Mouse (Mus musculus) left cerebral cortex, postnatal 10 days (tissue): ENCODE measurements around the gene Nisch. TPM values are rescaled to one million over a fixed set of nuclear protein-coding genes. Genes with fewer than 3 reads are reported as not detected.

ENCODE experiments used
- DNase-seq, 2 experiments: peaks; one replicate each; pipeline ENCODE4 v3.0.0; 2021 to 2022; ENCODE audit warnings: low spot score in 2 of 2, mixed read lengths in 1 of 2; ENCODE audit errors: extremely low spot score in 1 of 2
- intact Hi-C: fragments of 180-260 bp; cut with DNase I; formaldehyde crosslinking; loops from one replicate; pipeline ENCODE4 v1.15.1; 2025
- total RNA-seq, 2 experiments: library from RNA; stranded (reverse); gene quantifications; 2 replicates each; pipeline ENCODE4 v1.2.3; 2021

Nisch gene
- total RNA-seq, 2 experiments from 2014 or later = 412 to 432 TPM

- intact Hi-C loops = no loop called here
- DNase-seq = no peak
Observed at GRCm38 (mm10) chr14:31172781-31173455, 43.8 kb downstream of the Nisch start.

DNA sequence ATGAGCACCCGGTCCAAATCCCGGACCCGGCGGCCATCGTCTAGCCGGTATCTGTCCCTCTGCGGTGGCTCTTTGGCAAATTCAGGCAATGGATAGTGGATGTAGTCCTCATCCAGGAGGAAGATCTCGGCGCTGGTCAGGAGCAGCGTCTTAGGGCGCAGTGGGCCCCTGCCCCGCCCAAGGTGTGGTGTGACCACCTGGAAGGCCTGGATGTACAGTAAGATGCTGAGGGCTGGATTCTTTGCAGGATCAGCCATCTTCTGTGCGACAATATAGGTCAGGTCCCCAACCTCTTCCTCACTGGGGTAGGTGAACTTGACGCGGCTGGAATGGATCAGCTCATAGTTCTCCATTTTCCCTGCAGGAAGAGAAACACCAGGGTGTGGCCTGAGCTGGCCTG is 44.9 kb downstream of the Nisch start:
- intact Hi-C loops = no loop called here
- DNase-seq = no peak

DNA sequence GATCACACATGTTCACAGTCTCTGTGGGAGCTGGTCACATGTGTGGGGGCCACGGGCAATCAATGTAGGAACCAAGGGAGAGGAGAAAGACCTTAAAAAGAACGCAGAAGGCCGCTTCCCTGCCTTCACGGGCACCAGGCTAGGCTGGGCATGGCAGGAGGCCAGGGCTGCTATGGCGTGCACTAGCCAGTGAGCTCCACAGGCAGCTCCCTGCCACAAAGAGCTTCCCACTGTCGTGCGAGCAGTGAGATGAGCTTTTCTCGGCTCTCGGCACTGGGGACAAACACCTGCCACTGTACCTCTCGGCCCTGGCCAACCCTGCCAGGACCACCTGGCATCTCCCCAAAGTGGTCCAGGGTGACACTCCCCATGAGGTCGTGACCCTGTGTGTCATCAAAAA is 45.4 kb downstream of the Nisch start:
- intact Hi-C loops = no loop called here
- no peak for DNase-seq

DNA sequence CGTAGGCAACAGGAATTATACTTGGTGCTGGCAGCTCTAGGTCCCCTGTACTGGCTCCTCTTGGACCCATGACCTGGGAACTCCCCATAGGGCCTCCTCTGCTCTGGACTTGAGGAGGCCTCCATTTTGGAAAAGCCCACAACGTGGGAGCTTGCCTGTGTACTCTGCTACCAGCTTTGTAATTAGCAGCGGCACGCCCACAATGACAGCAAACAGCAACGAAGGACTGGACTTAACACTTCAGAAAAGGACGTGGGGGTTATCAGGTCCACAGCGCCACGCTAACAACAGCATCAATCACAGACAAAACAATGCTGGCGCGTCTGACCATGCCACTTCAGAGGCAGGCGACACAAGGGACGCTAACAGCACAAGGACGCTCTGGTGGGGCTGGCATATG is 45.8 kb downstream of the Nisch start:
- intact Hi-C loops = no loop called here
- DNase-seq = no peak

DNA sequence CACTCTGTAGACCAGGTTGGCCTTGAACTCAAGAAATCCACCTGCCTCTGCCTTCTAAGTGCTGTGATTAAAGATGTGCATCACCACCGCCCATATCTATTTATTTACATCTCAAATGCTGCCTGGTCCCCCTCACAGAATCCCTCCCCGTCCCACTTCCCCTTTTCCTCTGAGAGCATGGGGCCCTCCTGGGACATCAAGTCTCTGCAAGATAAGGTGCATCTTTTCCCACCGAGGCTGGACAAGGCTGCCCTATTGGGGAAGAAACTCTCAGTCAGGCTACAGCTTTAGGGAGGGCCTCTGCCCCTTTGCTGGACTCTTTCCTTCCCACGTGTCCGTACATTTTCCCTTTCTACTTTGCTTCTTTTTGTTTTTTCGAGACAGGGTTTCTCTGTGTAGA is 47.2 kb downstream of the Nisch start:
- intact Hi-C loops = no loop called here
- DNase-seq = no peak

GRCm38 (mm10) chr14:31168425-31168824 is 48.3 kb downstream of the Nisch start, which contains the start of gene Stab1:
Stab1 (minus strand) TSS chr14:31168641.
- peak in 1 of 2 experiments; percentile 74 for DNase-seq
- intact Hi-C loops = no loop called here

DNA sequence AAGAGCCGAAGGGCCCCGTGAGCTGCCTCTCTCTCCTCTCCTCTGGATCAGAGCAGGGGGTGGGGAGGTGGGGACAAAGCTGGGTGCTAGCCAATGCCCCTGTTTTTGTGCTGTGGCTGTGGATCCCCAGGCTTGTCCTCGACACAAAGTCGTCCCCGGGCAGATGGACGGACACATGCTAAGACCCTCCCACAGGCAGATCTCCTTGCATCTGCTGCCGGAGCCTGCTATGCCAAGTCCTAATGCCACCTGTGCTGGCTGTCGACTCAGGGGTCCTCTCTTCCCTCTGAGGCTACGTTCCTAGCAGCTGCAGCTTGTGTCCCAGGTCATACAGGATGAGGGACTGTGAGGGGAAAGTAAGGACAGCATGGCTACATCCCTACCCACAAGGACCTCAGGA is 49.9 kb downstream of the Nisch start:
- intact Hi-C loops = no loop called here
- DNase-seq = no peak

GRCm38 (mm10) chr14:31165991-31166630 is 50.6 kb downstream of the Nisch start:
- no peak for DNase-seq
- intact Hi-C loops = no loop called here

DNA sequence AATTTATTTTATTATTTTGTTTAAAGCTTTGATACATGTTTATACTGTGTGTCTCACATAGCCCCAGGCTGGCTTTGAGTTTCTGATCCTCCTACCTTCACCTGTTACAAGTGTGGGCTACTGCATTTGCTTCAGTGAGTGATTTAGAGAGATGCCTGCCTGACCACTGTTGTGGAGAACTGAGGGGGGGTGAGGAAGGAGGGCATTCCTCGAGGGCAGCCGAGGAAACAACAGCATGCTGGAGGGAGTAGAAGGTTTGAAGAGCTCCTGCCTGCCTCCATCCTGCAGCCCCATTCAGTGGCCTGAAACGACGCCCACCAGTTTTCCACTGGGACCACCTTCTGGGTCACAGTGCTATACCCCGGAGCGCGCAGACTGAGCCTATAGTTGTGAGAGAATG is 51.3 kb downstream of the Nisch start:
- DNase-seq = no peak
- intact Hi-C loops = no loop called here

DNA sequence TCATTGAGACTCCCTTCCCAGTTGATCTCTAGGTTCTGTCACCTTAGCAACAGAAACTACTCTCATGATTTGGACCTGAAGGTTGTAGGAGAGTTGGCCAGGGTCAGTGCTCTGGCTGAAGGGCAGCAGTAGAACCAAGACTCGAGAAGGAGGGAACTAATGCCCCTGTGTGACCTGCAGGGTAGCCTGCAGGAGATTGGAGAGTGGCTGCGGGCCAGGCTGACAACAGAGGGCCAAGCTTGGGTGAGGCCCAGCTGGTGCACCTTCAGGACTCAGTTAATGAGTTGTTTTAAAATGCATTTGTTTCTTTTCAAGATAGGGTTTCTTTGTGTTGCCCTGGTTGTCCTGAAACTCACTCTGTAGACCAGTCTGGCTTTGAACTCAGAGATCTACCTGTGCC is 51.7 kb downstream of the Nisch start:
- no peak for DNase-seq
- intact Hi-C loops = no loop called here

DNA sequence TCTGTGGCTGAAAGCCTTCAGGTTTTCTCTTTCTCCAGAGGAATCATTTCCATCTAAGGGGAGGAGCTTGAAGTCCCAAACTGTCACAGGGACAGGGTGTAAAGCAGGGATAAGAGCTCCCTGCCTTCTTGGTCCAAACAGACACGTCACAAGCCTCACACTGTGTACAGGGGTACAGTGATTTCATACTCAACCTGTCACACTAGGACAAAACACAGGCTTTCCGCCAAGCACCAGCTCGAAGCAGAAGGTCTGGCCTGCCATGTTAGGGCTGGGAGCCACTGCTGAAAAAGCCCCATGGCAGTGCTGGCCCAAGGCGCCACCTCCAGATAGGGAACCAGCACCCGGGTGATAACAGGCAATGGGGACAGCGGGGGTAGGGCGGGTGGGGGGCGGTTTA is 52.7 kb downstream of the Nisch start:
- intact Hi-C loops = no loop called here
- DNase-seq = no peak

DNA sequence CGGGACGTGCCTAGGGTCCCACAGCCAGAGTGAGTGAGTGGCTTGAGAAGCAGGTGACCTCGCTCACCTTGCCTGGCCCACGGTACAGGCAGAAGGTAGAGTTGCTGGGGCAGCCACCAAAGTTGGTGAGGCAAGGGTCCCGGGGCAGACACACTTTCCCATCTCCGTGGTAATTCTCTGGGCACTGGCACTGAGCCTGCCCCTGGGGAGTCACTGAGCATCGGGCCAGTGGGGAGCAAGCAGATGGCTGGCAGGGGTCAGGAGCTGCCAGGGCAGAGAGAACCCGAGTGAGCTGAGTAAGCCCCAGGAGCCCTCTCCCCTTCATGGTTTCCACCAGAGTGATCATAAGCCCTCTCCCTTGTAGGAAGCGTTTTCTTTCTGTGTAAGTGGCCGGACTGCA is 55.1 kb downstream of the Nisch start:
- DNase-seq = no peak
- intact Hi-C loops = no loop called here

GRCm38 (mm10) chr14:31161191-31161590 is 55.6 kb downstream of the Nisch start:
- no peak for DNase-seq
- intact Hi-C loops = no loop called here

DNA sequence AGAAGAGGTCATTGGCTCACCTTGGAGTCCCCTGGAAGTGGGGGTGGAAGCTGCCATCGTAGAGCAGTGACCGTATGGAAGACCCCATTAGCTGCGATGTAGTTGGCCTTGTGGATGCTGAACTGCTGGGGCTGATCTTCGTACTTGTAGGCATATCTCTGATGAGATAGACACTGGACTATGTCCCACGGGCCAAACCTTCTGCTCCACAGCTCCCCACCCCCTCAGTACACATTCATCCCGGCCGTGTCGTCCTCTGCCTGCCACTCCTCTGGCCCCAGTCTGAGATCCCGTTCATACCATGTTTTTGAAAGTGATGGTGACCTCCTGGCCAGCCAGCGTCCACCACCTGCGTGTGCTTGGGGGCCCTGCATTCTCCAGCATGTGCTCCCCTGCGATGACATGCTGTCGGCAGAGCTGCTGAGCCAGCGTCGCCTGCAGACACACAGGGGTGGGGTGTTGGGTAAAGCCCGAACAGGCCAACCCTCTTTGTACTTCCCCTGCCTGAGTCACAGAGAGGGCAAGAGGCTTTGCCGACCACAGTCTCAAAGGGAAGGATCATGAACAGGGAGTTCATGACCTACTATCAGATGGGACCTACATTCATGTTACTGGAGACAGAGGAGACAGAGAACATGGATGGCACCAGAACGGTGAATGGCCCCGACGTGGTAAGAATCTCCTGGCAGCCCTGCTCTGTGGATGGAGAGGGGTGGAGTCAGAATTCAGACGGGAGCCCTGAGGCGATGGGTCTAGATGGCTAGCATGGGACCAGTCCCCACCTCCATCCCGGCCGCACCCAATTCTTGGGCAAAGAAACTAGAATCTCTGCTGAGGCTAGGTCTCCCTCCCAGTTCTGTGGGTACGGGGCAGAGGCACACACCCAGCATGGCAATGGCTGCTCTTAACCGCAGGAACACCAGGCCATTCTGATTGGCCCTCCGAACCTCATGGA is 56.3 kb downstream of the Nisch start:
- intact Hi-C loops = no loop called here
- DNase-seq = no peak

DNA sequence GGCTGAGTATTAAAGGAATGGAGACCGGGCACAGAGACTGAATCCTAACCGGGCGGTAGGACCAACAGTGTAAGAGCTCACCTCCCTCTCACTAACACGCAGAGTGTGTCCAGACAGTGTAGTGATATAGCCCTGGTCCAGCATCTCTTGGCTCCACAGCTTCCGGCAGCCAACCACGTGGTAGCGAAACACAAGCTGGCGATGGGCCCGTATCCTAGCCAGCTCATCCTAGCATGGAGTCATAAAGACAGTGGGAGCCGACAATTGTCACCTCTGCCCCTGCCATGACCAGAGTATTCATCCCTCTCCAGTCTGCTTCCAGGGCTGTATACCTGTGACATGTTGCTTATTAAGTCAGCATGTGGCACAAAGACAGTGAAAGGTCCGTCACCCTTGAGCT is 71.1 kb downstream of the Nisch start:
- peak in 1 of 2 experiments; percentile 19 for DNase-seq
- intact Hi-C loops = no loop called here

DNA sequence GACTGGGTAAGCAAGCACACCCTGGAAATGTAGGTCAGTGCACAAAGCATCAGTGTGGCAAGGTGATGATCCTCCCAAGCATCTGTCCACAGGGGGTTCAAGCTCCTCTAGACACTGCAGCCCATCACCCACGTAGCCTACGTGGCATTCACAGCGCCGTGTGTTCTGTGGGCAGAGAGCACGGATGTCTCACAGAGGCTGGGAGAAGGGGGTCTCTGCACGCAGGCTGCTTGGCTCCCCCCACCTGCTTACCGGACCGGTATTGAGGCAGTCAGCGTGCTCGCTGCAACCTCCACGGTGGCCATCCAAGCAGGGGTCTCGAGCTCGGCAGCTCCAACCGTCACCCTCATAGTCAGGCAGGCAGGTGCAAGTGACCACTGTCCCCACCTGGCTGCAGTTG is 75.7 kb downstream of the Nisch start:
- DNase-seq = peak in 1 of 2 experiments; percentile 23
- intact Hi-C loops = no loop called here

GRCm38 (mm10) chr14:31140141-31140540 is 76.6 kb downstream of the Nisch start:
- DNase-seq = peak in 1 of 2 experiments; percentile 25
- intact Hi-C loops = no loop called here

- intact Hi-C loops = no loop called here
- no peak for DNase-seq
Observed at GRCm38 (mm10) chr14:31139666-31140065, 77.1 kb downstream of the Nisch start.

- DNase-seq = peak in 1 of 2 experiments; percentile 58
- intact Hi-C loops = no loop called here
Observed at GRCm38 (mm10) chr14:31138897-31139429, 77.8 kb downstream of the Nisch start.
